Mouse (Mus musculus): ENCODE measurements at regions not wholly inside any gene's neighbourhood (a gene's known extent, or its start where the extent isn't known, plus 50 kb on each side); places are given as distances from the start of the nearest gene placed in this dataset.

- no peak for DNase-seq (ENCODE audit: low spot score in 2 of 2)
Measured at GRCm38 (mm10) chr2:123023918-123024317, 258.9 kb downstream of the Sqor start.

GRCm38 (mm10) chr2:123024380-123024779 is 259.3 kb downstream of the Sqor start:
- no peak for DNase-seq (ENCODE audit: low spot score in 2 of 2)

- no peak for DNase-seq (ENCODE audit: low spot score in 2 of 2)
Measured at GRCm38 (mm10) chr2:123024976-123025585, 260.0 kb downstream of the Sqor start.

GRCm38 (mm10) chr2:123047321-123047720 is 282.3 kb downstream of the Sqor start:
- DNase-seq (ENCODE audit: low spot score in 2 of 2), result no peak

DNA sequence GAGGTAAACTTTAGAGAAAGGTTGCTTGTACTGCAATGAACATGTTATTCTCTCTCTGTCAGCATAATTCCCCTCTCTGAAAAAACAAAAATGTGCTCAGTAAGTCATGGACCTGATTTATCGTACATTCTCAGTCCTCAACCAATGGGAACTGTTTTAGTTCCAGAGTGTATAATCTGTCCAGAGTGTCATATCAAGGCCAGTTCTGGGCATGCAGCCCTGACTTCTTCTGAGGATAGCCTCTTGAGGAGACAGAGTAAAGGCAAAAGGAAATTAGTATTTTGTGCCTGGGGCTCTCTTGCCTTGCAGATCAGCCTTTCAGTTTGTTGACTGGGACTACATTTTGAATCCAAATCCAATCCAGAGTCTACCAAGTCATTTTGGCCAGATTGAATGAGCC is 299.6 kb downstream of the Sqor start:
- peak in 1 of 2 experiments; percentile 4 for DNase-seq (ENCODE audit: low spot score in 2 of 2)

DNA sequence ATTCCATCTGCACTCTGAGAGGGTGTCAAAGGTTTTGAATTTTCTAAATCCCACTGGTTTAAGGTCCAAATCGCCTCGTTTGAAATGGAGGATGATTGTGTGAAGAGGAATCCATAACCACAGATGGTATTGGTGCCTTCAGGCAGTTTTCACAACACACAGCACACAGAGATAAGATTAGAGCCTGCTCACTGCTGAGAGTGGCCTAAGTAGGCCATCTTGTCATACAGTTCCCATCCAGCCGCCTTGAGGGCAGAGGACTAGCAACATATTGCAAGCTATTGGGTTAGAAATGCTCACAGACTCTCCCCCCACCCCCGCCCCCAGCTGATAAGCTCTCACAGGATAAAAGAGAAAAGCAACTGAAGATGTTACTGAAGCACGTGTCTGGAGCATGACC is 303.8 kb downstream of the Sqor start:
- no peak for DNase-seq (ENCODE audit: low spot score in 2 of 2)

- DNase-seq (ENCODE audit: low spot score in 2 of 2), result no peak
Measured at GRCm38 (mm10) chr2:123072653-123073052, 307.6 kb downstream of the Sqor start.

DNA sequence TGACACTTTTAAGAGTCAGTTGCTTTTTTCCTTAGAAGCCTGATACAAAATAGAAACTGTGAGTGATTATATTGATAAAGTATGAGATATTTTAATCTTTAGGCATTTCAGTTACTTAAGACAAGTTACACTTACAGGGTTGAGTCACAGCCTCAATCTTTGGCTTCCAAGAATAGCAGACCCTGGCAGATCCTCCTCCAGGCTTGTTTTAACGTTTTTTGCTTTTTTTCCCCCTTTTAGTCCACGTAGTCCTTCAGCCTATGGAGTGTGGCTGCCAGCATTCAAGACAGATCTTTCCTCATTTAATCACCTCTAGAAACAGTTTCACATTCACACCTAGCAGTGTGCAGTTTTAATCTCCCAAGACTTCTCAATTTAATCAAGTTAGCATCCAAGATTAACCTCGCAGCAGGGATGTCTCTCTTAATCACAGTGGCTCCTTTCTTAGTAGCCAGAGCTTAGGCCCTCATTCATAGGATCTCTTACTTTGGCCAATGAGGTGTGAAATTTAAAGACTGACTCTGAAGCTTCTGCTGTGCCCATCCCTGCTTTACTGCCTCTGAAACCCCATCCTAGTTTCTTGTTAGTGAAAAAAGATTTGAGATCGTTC is 308.5 kb downstream of the Sqor start:
- no peak for DNase-seq (ENCODE audit: low spot score in 2 of 2)

- DNase-seq (ENCODE audit: low spot score in 2 of 2), result no peak
Measured at GRCm38 (mm10) chr2:123092726-123093125, 327.7 kb downstream of the Sqor start.

- no peak for DNase-seq (ENCODE audit: low spot score in 2 of 2)
Measured at GRCm38 (mm10) chr2:123103530-123103929, 338.5 kb downstream of the Sqor start.

DNA sequence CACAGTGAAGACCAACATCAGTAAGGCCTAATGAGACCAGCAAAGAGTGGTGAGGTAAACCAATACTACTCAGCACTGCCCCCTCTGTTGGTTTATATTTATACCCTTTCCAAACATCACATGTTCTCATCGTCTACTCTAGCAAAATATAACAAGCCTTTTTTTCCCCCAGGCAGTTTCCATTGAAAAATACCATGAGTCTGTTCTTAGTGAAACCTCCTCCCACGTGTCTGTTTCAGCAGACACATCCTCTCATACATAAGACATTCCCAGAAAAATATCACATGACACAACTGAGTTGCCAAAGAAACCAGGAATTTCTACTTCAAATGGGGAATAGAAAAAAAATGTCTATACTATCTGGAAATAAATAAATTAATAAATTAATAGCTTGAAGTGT is 366.5 kb downstream of the Sqor start:
- DNase-seq (ENCODE audit: low spot score in 2 of 2), result no peak

GRCm38 (mm10) chr2:123153170-123153569 is 388.1 kb downstream of the Sqor start:
- no peak for DNase-seq (ENCODE audit: low spot score in 2 of 2)

- no peak for DNase-seq (ENCODE audit: low spot score in 2 of 2)
Measured at GRCm38 (mm10) chr2:123165384-123165783, 400.3 kb downstream of the Sqor start.

DNA sequence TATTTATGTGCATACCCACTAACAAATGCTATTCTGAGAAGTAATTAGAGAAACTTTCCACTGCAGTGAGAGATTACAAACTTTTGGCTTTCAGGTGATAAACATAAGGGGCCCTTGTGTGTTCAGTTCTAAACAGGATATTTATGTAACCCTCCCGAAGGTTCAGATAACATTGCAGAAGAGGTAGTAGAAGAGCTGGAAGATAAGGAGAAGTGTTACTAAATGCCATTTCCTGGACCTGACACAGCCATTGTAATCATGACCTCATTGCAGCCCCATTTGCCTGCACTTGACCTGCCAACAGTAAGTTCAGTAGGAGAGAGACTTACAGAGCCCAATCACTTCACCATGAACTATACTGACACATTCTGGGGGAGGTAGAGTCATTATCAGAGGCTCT is 405.6 kb downstream of the Sqor start:
- DNase-seq (ENCODE audit: low spot score in 2 of 2), result no peak

DNA sequence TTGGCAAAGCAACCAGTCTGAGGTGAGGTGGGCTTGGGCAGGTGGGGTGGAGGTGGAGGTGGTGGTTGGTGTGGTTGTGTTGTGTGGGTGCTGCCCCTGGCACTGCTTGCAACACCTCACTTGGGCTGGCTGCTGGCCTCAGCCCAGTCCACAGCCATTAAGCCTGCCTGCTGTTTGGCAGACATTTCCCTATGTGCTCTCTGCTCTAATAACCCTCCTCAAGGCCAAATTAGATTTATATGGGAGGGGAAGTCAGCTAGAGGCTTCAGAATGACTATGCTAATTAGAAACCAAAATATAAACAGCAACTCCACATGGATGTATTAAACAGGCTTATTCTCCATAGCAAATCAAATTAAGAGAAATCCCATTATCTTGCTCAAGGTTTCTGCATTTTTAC is 417.2 kb downstream of the Sqor start:
- DNase-seq (ENCODE audit: low spot score in 2 of 2), result no peak

DNA sequence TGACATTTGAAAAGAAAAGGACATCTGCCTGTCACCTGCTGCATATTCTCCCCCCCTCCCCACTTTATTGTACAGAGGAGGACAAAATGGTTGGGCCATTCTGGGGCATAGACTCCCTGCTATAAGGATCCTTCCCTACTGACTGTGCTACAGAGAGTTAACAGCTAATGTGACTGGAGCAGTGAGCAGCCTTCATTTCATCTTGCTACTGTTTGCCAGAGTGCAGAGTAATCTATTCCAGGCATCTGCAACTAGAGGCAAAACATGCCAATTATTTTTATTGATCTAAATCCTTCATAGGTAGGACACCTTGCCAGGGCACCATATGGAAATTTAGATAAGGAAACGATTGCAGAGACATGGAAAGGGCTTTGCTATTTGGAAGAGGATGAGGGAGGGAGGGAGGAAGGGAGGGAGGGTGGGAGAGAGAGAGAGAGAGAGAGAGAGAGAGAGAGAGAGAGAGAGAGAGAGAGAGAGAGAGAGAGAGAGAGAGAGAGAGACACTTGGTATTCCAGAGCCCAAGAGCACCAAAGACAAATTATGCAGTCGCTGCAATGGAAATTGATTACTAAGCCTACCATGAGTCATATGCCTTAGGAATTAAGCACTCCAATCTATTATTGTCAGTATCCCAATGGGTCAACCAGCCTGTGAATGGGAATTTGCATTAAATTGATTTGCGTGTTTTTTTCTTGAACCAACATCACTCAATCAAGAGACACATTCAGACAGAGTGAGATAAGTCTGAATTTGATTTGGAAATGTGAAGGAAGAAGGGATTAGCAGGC is 426.0 kb downstream of the Sqor start:
- DNase-seq (ENCODE audit: low spot score in 2 of 2), result no peak

DNA sequence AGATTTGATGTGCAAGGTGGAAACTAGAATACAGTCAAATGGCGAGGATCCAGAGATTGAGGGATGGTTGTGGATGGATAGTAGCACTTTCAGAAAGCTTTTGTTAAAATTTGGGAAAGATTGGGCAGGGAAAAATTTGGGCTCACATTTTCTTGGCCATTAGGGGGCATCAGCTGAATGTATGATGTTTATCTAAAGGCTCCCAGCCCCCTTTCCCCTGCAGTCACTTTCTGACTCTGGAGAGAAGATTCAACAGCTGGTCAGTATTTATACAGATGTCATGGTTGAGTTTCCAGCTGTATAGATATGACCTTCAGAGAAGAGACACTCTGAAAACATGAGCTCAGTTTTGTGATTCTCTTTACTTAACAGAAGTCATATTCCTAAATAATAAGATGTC is 429.5 kb downstream of the Sqor start:
- DNase-seq (ENCODE audit: low spot score in 2 of 2), result no peak

Measured in adrenal gland, adult 18-20 months (tissue).